Mouse (Mus musculus): ENCODE measurements around the gene Cd5. TPM values are rescaled to one million over a fixed set of nuclear protein-coding genes. Genes with fewer than 3 reads are reported as not detected.

Cd5 gene
- total RNA-seq, 2 experiments from 2014 or later, result not detected

DNA sequence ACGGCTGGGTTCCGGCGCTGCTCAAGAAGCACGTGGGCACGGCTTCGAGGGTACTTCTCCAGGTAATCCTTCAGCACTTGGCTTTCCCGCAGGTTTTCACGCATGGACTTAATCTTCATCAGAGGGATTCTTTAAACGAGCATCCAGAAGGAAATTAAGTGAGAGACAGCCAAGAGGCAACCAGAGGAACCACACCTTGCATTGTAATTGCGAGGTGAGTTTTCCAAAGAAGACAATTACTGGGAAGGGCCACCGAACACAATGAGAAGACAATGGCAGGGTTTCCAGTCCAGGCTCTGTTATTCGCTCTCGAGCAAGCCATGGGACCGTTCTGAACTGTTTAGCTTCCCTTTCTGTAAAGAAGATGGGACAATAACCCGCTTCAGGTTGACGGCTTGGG, 62.1 kb downstream of the Cd5 start:
- no peak for DNase-seq (ENCODE audit: low spot score in 2 of 2)

DNA sequence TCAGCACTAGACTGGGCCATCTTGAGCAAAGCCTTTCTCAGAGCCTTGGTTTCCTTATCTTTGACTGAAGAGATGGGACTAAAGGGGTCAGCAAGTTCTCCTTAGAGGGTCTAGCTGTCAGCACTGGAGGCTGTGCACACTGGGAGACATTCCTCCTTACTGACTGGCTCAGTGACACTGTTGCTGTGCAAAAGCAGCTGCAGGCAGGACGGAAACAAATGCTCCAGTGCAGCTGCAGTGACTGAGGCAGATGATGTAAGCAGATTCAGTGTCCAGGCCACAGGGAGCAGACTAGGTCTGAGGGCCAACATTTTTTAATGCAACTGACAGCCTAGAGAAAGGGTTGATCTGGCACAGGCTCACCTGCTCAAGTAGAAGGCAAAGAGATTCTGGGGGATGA, 65.5 kb downstream of the Cd5 start:
- no peak for DNase-seq (ENCODE audit: low spot score in 2 of 2)

DNA sequence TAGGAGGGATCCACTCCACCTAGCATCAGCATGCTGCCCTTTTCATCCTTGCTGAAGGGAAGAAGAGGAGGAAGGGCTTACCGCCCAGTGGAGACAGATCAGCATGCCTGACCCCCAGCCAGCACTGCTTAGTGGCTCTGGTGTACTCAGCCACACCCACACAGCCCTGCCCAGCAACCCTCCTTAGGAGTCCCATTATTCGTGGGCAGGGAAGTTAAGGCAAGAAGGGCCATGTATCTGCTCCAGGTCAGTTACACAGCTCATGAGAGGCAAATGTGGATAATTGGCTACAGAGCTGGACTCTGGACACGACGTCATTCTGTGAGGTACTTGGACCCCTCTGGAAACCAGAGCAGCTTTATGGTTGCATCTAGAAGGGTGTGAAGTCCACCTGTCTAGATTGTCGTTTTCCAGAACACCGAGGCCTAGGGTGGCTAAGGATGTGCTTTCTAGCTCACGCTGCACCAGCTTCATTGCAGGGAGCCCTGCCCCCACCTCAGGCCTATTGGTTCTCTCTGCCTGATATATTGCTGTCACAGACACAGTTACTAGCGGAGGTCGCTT, 66.9 kb downstream of the Cd5 start:
- no peak for DNase-seq (ENCODE audit: low spot score in 2 of 2)

- no peak for DNase-seq (ENCODE audit: low spot score in 2 of 2)
Measured at GRCm38 (mm10) chr19:10671319-10671718, 67.5 kb downstream of the Cd5 start.

Other genes with a start within 250 kb of the Cd5 start
- 10 to 100 TPM; 68.6 to 74.5 TPM for gene Cpsf7, start 213.7 kb downstream of the Cd5 start, total RNA-seq (2021)
- 10 to 100 TPM; 51.3 to 55.5 TPM for gene Sdhaf2, start 212.9 kb downstream of the Cd5 start, total RNA-seq (2021)
- gene Tmem216, start 182.8 kb downstream of the Cd5 start, total RNA-seq (2021), result 10 to 100 TPM; 10.6 to 10.8 TPM
- 1 to 10 TPM; 9.4 TPM for gene Cyb561a3, start 161.8 kb downstream of the Cd5 start, total RNA-seq (2021)
- gene Tmem138, start 161.6 kb downstream of the Cd5 start, total RNA-seq (2021), result 10 to 100 TPM; 11.2 to 12.8 TPM
- 100 to 1,000 TPM; 193 to 196 TPM for gene Ddb1, start 133.7 kb downstream of the Cd5 start, total RNA-seq (2021)
- gene Tkfc, start 133.3 kb downstream of the Cd5 start, total RNA-seq (2021), result 10 to 100 TPM; 15.2 to 16.8 TPM
- under 1 TPM; 0.35 to 0.56 TPM for gene Vwce, start 104.8 kb downstream of the Cd5 start, total RNA-seq (2021)
- gene Pga5, start 60.9 kb downstream of the Cd5 start, total RNA-seq (2021), result not detected
- gene Vps37c, start 50.3 kb downstream of the Cd5 start, total RNA-seq (2021), result 10 to 100 TPM; 19.3 to 23.1 TPM
- gene Cd6, start 91.1 kb upstream of the Cd5 start, total RNA-seq (2021), result under 1 TPM in 1 of 2 experiments, not detected in 1; 0.57 TPM
- 1 to 10 TPM in 1 of 2 experiments, under 1 TPM in 1; 0.89 to 1.4 TPM for gene Slc15a3, start 100.7 kb upstream of the Cd5 start, total RNA-seq (2021)
- 100 to 1,000 TPM; 148 to 178 TPM for gene Tmem132a, start 130.9 kb upstream of the Cd5 start, total RNA-seq (2021)
- gene Tmem109, start 143.0 kb upstream of the Cd5 start, total RNA-seq (2021), result 10 to 100 TPM; 46.9 to 51.0 TPM
- gene Prpf19, start 156.2 kb upstream of the Cd5 start, total RNA-seq (2021), result 100 to 1,000 TPM; 197 to 217 TPM
- gene Zp1, start 181.6 kb upstream of the Cd5 start, total RNA-seq (2021), result not detected
- under 1 TPM; 0.12 to 0.23 TPM for gene Ptgdr2, start 198.2 kb upstream of the Cd5 start, total RNA-seq (2021)
- 1 to 10 TPM; 8.2 to 8.5 TPM for gene Ccdc86, start 210.3 kb upstream of the Cd5 start, total RNA-seq (2021)
- not detected for gene Ms4a10, start 235.7 kb upstream of the Cd5 start, total RNA-seq (2021)

All from layer of hippocampus, adult 18-20 months (tissue).